Mouse (Mus musculus) stomach, adult 2 months (tissue): ENCODE measurements around the gene Pbrm1. TPM values are rescaled to one million over a fixed set of nuclear protein-coding genes. Genes with fewer than 3 reads are reported as not detected.

Experiments
- polyA plus RNA-seq: library from polyadenylated mRNA; depleted of rRNA; stranded (reverse); fragments of >200 nt; gene quantifications from 2 replicates; pipeline ENCODE4 v1.2.3, GENCODE M21; 2012; rRNA removed

Pbrm1 gene
- 3.6 and 4.3 TPM in 2 replicates for polyA plus RNA-seq

GRCm38 (mm10) chr14:31018860-31019291 lies at the start of gene Pbrm1, which contains the start of gene Gnl3:
Gene Pbrm1, plus strand, starts transcription at chr14:31019138.
Gene Gnl3, minus strand, starts transcription at chr14:31019152.

GRCm38 (mm10) chr14:31001307-31002205 lies 17.4 kb upstream of the Pbrm1 start, which contains the start of the genes Glt8d1 and Spcs1:
Gene Glt8d1, plus strand, starts transcription at chr14:31001400.
Gene Spcs1, minus strand, starts transcription at chr14:31001672.

GRCm38 (mm10) chr14:31128826-31129219 lies 109.9 kb downstream of the Pbrm1 start, which contains the start of gene Smim4:
Gene Smim4, minus strand, starts transcription at chr14:31128956.

GRCm38 (mm10) chr14:31130236-31131220 lies 111.6 kb downstream of the Pbrm1 start, which contains the start of gene Nt5dc2:
Gene Nt5dc2, plus strand, starts transcription at chr14:31131053.

GRCm38 (mm10) chr14:31168425-31168824 lies 149.5 kb downstream of the Pbrm1 start, which contains the start of gene Stab1:
Gene Stab1, minus strand, starts transcription at chr14:31168641.

Other genes with a start within 250 kb of the Pbrm1 start
- gene Tmem110, start 193.5 kb upstream of the Pbrm1 start, polyA plus RNA-seq, result 9.1 and 11.9 TPM in 2 replicates
- gene Mustn1, start 139.9 kb upstream of the Pbrm1 start, polyA plus RNA-seq, result 34.1 and 38.0 TPM in 2 replicates
- 0.11 TPM in 2 replicates for gene Itih4, start 132.7 kb upstream of the Pbrm1 start, polyA plus RNA-seq
- 0.15 and 0.18 TPM in 2 replicates for gene Itih3, start 95.4 kb upstream of the Pbrm1 start, polyA plus RNA-seq
- gene Itih1, start 75.8 kb upstream of the Pbrm1 start, polyA plus RNA-seq, result 0.08 and 0.50 TPM in 2 replicates
- gene Nek4, start 67.8 kb upstream of the Pbrm1 start, polyA plus RNA-seq, result 0.56 and 1.00 TPM in 2 replicates
- 3.3 and 3.4 TPM in 2 replicates for gene Glt8d1, start 17.7 kb upstream of the Pbrm1 start, polyA plus RNA-seq
- 35.2 and 41.1 TPM in 2 replicates for gene Spcs1, start 17.5 kb upstream of the Pbrm1 start, polyA plus RNA-seq
- 2.6 and 2.9 TPM in 2 replicates for gene Gnl3, start within 50 bp of the Pbrm1 start, polyA plus RNA-seq
- gene Smim4, start 109.8 kb downstream of the Pbrm1 start, polyA plus RNA-seq, result 54.8 and 60.7 TPM in 2 replicates
- 19.2 and 27.5 TPM in 2 replicates for gene Nt5dc2, start 111.9 kb downstream of the Pbrm1 start, polyA plus RNA-seq
- gene Stab1, start 149.5 kb downstream of the Pbrm1 start, polyA plus RNA-seq, result 23.4 and 24.9 TPM in 2 replicates
- gene Tnnc1, start 189.2 kb downstream of the Pbrm1 start, polyA plus RNA-seq, result not detected in 2 replicates
- gene Nisch, start 197.8 kb downstream of the Pbrm1 start, polyA plus RNA-seq, result 89.8 and 106 TPM in 2 replicates
- 1.7 and 2.2 TPM in 2 replicates for gene Sema3g, start 198.7 kb downstream of the Pbrm1 start, polyA plus RNA-seq
- 1.7 and 2.4 TPM in 2 replicates for gene Phf7, start 232.2 kb downstream of the Pbrm1 start, polyA plus RNA-seq
- gene Bap1, start 232.3 kb downstream of the Pbrm1 start, polyA plus RNA-seq, result 17.5 and 18.8 TPM in 2 replicates